Mouse (Mus musculus) right cerebral cortex, postnatal 10 days (tissue): ENCODE results near the gene Gm26741.
A peak's percentile ranks its signal among the peaks of the same experiment; 100 is the strongest.
"Not testable (repeated sequence)": the region's sequence is repeated elsewhere in the genome, so short reads cannot be mapped to it uniquely, and the experiment has no call there.

Experiments used
- DNase-seq, 2 experiments: peaks; one replicate each; pipeline ENCODE4 v3.0.0; 2021; ENCODE audit warnings: low spot score in 2 of 2

The Gm26741 gene

DNA sequence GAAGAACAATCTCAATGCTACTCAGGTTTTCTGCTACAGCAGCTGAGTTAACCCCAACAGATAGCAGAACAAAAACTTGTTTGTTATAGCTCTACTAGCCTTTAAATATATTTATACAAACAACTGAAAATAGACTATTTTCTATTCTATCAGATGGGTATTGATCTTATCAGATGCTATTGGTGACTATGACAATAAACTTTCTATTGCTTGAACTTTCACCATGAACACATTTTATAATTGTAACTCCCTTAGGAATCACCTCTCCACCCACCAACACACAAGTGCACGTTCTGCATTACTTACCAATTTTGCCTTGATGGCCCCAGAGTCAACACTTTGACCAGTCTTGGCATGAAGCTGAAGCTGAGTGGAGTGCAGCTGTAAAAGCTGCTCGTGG lies at the start of gene Gm26741:
TSS of gene Gm26741 (plus strand) at position 301 of the 400 bp plus-strand sequence.
- DNase-seq, result no peak

- no peak for DNase-seq
Observed at GRCm38 (mm10) chr10:52309196-52309595, 49.4 kb upstream of the Gm26741 start.

DNA sequence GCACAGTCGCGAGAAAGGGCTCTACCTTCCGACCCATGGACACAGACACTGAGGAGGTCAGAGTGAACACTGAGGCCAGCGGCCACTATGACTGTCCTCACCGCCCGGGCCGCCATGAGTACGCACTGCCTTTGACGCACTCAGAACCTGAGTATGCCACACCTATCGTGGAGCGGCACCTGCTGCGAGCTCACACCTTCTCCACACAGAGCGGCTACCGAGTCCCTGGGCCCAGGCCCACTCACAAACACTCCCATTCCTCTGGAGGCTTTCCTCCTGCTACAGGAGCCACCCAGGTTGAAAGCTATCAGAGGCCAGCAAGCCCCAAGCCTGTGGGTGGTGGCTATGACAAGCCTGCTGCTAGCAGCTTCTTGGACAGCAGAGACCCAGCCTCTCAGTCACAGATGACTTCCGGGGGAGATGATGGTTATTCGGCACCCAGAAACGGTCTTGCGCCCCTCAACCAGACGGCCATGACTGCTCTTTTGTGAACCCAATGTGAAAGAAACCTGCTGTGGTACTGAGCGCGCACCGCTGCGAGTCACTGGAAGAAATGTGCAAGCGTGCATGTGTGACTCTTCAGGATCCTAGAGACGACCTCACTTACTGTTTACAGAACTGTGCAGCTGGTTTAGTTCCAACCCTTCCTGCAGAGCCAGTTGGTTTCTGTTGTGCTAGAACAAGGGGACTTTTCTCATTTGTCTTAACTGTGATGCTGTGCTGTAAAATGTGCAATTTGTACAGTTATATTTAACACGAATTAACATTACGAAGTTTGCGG lies 38.9 kb upstream of the Gm26741 start:
- no peak for DNase-seq

DNA sequence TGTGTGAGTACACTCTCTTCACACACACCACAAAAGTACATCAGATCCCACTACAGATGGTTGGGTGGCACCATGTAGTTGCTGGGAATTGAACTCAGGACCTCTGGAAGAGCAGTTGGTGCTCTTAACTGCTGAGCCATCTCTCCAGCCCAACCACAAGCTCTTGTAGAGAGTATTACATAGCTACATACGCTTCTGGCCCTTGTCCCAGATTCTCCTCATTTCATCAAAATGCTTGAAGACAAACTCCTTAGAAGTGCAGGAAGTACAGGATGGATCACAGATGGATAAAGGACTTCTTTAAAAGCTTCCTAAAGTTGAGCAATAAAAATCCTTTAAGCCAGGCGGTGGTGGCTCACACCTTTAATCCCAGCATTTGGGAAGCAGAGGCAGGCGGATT lies 36.6 kb upstream of the Gm26741 start:
- peak in 1 of 2 experiments; percentile 38 for DNase-seq

DNA sequence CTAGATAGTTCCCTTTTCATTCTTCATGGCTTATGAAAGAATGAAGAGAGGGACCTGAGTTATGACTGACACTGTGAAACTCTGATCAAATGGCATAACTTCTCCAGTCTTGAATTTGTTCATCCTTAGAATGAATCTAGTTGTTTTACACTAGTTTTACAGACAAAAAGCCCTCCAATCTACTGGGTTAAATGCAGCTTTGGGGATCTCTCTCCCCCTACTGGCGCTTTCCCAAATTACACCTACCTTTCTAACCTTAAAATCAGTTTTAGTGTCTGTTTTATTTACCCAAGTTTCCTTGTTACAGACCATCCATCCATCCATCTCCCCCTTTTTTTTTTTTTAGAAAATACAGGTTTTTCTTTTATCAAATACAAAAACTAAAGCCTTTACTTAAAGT lies 27.6 kb upstream of the Gm26741 start:
- DNase-seq, result peak; percentile 38 to 65

- DNase-seq, result not testable (repeated sequence)
Observed at GRCm38 (mm10) chr10:52343324-52343723, 15.2 kb upstream of the Gm26741 start.

DNA sequence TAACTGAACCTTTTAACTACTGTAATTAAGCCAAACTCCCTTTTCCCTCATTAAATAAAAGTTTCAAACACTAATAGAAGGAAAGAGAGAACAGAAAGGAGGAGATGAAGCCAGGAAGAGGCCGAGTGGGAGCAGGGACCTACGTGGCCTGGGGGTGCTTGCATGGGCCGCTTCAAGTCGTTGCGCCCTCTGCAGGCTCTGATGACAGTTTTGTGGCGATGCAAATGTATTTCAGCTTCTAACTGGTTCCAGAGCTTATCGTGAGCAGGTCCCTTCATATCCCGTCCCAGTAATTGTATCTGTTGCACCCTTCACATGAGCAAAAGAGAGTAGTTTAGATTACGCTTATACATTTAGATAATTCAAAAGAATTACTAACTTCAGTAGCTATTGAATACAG lies 5.4 kb upstream of the Gm26741 start:
- DNase-seq, result no peak

GRCm38 (mm10) chr10:52360241-52360735 lies 1.7 kb downstream of the Gm26741 start:
- DNase-seq, result no peak

DNA sequence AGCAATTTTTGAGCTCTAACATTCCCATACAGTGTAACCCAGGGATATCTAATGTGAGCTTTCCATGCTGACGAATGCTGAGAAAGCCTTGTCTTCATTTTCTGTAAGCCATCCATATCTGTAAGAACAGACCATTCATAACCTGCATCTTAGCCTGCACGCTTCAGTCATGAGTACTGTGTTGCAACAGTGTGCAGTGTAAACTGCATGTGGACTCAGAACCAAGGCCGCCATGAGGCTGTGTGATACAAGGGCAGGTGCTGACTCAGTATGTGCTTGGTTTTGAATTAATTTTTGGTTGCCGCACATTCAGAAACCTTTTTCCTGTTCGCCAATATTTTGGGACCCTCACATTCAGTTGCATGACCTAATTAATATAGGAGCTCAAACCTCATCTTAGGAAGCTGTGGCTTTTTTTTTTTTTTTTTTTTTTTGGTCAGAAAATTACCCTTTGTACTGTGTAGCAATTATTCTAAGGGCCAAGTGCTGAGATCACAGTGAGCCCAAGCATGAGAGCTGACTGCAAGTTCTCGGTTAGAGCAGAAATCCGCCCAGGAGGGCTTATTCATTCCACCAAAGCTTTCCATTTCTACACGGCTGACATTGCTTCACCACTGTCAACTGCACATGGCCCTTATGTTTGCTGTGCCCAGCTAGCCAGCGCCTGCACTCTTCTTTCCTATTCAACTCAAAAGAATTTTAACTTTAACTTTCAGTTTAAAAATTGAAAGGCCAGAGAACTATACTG lies 2.5 kb downstream of the Gm26741 start:
- DNase-seq, result no peak

DNA sequence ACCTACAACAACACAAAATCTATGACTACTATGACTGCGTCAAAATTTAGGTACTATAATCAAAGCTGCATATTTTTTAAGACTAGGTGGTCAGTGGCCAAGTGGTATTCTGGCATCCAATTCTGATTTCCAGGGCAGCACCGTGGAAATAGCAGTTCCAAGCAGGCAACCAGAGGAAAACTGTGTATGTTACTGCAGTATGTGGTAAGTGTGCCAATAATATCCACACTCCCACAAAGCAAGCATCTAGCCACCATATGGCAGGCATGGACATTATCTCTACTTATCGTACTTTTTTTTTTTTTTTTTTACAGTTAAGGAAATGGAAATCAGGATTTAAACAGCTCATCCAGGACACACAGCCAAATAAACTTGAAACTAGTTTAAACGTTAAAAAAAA lies 9.8 kb downstream of the Gm26741 start:
- DNase-seq, result no peak

DNA sequence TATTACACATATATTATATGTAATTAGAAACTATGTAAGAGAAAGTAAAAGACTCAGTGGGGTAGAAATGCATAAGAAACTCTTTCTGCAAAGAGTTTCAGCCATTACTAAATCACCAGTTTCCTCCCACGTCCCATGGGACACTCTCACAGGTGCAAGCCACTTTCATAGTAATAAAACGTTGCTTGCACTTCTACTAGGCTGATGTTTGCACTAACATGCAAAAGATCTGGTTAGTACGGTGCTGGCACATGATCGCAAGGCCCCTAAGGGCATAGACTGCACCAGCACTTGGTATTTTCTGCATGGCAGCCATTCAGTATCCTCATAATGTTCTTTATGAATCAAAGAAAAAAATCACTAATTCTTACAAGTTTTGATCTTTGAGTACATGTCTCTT lies 15.3 kb downstream of the Gm26741 start:
- DNase-seq, result no peak

DNA sequence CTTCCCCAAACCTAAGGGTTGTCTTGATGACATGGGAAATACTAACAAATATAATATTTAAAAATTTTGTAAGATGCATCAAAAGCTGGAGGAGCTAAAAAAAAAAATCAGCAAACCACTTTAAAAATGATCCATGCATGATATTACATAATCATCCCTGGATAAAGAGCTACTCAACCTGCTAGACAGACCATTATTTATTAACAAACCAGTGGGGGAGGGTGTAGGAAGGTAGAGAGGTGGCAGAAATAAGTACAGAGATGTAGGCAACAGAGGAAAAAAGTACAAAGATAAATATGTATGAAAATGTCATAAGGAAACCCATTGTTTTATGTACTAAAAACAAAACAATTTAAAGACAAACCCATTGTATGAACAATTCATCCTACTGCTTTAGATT lies 16.1 kb downstream of the Gm26741 start:
- no peak for DNase-seq

DNA sequence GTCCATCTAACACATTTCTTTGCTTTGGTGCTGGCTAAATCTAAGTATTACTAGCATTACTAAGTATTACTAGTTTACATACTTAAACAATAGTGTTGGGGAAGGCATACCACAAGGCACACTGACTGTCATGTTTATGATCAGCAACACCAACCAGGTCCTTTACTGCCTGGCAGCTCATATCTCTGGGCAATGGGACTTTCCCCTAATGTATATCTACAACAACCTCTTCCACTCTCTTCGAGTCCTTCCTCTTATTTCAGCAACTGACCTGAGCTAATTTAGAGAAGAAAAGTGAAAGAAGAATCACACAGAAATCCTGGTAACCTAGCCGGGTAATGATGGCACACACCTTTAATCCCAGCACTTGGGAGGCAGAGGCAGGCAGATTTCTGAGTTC lies 17.9 kb downstream of the Gm26741 start:
- DNase-seq, result no peak

- no peak for DNase-seq
Observed at GRCm38 (mm10) chr10:52377813-52378212, 19.2 kb downstream of the Gm26741 start.

DNA sequence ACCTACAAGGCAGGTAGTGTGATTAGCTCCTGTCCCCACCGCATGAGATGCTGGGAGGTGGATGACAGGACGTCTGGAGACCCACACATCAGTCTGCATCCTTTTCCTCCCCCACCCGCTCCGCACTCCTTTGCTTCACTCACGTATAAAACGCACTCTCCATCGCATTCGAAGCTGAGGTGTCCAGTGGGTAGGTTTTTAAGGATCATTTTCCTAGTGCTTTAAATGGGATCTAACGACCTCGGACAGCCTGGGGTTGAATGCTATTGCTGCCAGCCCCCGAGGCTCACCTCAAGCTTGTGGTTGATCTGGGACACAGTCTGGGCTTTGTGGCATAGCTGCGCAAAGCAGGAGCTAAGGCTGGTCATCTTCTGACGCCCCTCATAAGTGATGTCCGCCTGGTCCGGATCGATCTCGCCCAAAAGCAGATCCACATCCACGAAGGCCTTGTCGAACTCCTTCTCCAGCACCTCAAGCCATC lies 22.8 kb downstream of the Gm26741 start:
- DNase-seq, result peak in 1 of 2 experiments; percentile 64

- peak; percentile 98 for DNase-seq
Observed at GRCm38 (mm10) chr10:52381845-52382591, 23.5 kb downstream of the Gm26741 start, which contains the start of gene Gopc. TSS of gene Gopc (minus strand) at chr10:52382124.

DNA sequence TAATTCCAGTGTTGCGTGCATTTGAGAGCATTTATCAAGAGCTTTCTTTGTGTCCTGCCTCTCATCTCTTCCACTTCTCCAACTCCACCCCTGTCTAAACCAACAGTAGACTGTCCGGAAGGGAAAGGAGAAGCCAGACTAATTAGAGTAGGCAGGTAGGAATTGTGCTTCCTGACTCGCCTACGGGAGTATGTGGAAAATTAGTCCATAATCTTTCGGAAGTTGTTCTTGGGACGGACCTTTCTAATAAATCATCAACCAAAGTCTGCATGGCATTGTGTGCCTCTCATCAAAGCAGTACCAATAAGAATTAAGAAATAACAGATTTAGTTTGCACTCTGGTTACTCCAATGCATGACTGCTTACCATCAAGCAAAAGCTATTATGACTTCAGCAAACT lies 24.5 kb downstream of the Gm26741 start:
- DNase-seq, result no peak

GRCm38 (mm10) chr10:52383522-52383921 lies 25.0 kb downstream of the Gm26741 start:
- DNase-seq, result no peak

DNA sequence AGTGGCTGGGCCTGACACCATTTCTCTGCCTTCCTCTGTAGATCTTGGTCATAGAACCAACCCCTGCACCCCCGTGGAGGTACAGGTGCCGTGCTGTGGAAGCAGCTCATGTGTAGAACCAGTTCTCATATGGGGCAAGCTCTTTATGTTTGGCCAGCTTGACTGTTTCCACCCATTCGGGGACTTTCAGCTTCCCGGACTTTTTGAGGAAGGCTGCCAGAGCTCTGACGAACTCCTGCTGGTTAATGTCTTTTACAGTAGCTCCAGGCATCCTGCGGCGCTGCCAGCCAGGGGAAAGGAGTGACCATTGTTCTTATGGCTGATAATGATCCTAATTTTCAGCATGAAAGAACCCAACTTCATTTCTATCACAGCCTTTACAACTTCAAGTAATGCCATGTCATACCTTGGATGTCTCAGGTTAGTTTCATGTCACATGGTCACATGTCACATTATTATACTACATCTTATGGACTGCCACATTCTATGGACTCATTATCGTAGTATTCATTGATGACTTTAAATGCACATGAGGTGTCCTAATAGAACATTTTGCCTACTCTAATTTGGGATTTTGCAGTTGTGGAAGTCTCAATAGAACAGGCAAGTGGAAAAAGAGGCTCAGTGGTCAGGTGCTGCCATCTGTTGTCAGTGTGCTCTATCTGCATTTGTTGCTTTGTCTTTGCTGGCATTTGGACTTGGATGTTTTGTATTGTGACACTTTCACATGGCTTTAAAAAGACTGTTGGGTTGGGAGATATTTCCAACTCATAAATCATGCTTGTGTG lies 26.4 kb downstream of the Gm26741 start:
- peak; percentile 55 to 71 for DNase-seq

- DNase-seq, result no peak
Observed at GRCm38 (mm10) chr10:52387192-52387591, 28.6 kb downstream of the Gm26741 start.

GRCm38 (mm10) chr10:52388922-52389430 lies 30.4 kb downstream of the Gm26741 start, which contains the start of gene Nepn:
TSS of gene Nepn (plus strand) at chr10:52388972.
- no peak for DNase-seq
